Mouse (Mus musculus): ENCODE data around the gene Kank4.

DNA sequence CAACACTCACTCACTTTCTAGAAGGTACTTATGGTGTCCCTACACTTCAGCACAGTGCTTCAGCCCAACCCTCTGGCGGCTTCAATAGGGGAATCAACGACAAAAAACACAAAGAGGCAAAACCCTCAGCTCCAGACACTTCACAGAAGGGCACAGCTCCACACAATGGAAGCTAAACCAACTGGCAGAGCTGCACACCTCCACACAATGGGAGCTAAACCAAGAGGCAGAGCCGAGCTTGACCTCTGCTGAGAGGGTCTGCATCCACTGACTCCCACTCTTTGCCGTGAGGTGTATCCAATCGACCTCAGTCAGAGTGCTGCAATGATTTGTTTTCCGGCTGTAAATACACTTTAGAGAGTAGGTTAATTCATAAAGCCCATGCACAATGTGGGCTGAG, 23.2 kb upstream of the Kank4 start:
- TF ChIP-seq POLR2A (IDR thresholded peaks at IDR 0.05; ENCODE audit: low read depth, low read length) (no peak), CTCF (IDR thresholded peaks at IDR 0.05; ENCODE audit: borderline replicate concordance, insufficient read depth, low read length) (no peak)
